Mouse (Mus musculus) G1E-ER4 (cell line): ENCODE measurements around the gene Akt3. TPM values are rescaled to one million over a fixed set of nuclear protein-coding genes. Genes with fewer than 3 reads are reported as not detected.

Experiments used
- GATA1 ChIP-seq: IDR thresholded peaks from one replicate; pipeline ENCODE4 v1.8.0; 2012; ENCODE audit warnings: low read length, inconsistent platforms
- polyA plus RNA-seq: library from polyadenylated mRNA; stranded (reverse); fragments of >175 nt; gene quantifications from 2 replicates; pipeline ENCODE4 v1.2.3, GENCODE M21; 2012

Akt3 gene
- polyA plus RNA-seq, 1 experiment: not detected

- TF ChIP-seq GATA1: no peak
These were observed 131.3 kb downstream of the Akt3 start for GRCm38 (mm10) chr1:177126674-177127073.

- TF ChIP-seq GATA1: no peak
These were observed 147.2 kb downstream of the Akt3 start for GRCm38 (mm10) chr1:177110665-177111271.

- no peak for TF ChIP-seq GATA1
These were observed 167.5 kb downstream of the Akt3 start for GRCm38 (mm10) chr1:177090465-177090864.

- no peak for TF ChIP-seq GATA1
These were observed 168.5 kb downstream of the Akt3 start for GRCm38 (mm10) chr1:177089515-177089914.

- TF ChIP-seq GATA1: no peak
These were observed 169.0 kb downstream of the Akt3 start for GRCm38 (mm10) chr1:177089048-177089447.

- no peak for TF ChIP-seq GATA1
These were observed 175.9 kb downstream of the Akt3 start for GRCm38 (mm10) chr1:177081957-177082645.

- no peak for TF ChIP-seq GATA1
These were observed 188.8 kb downstream of the Akt3 start for GRCm38 (mm10) chr1:177069161-177069560.

GRCm38 (mm10) chr1:177067123-177067646 is 190.8 kb downstream of the Akt3 start:
- TF ChIP-seq GATA1: no peak

- no peak for TF ChIP-seq GATA1
These were observed 192.3 kb downstream of the Akt3 start for GRCm38 (mm10) chr1:177065732-177066131.

GRCm38 (mm10) chr1:177061761-177062160 is 196.2 kb downstream of the Akt3 start:
- TF ChIP-seq GATA1: no peak

- no peak for TF ChIP-seq GATA1
These were observed 203.1 kb downstream of the Akt3 start for GRCm38 (mm10) chr1:177054891-177055290.

- TF ChIP-seq GATA1: no peak
These were observed 206.5 kb downstream of the Akt3 start for GRCm38 (mm10) chr1:177051366-177051963.

GRCm38 (mm10) chr1:177048773-177049172 is 209.2 kb downstream of the Akt3 start:
- TF ChIP-seq GATA1: no peak

- no peak for TF ChIP-seq GATA1
These were observed 211.0 kb downstream of the Akt3 start for GRCm38 (mm10) chr1:177046963-177047362.

GRCm38 (mm10) chr1:177045885-177046284 is 212.1 kb downstream of the Akt3 start:
- TF ChIP-seq GATA1: no peak

- no peak for TF ChIP-seq GATA1
These were observed 217.9 kb downstream of the Akt3 start for GRCm38 (mm10) chr1:177040058-177040457.
